Mouse (Mus musculus) MEL (cell line): ENCODE measurements at regions not wholly inside any gene's neighbourhood (a gene's known extent, or its start where the extent isn't known, plus 50 kb on each side); places are given as distances from the start of the nearest gene placed in this dataset.

Source experiments
- DNase-seq: peaks from one replicate; pipeline ENCODE4 v3.0.0; 2011; ENCODE audit warnings: low read depth, low spot score
- H3K27ac ChIP-seq: 2 replicates; pipeline ENCODE4 v1.5.1; 2012; ENCODE audit warnings: low read depth, mild to moderate bottlenecking, control low read depth, low read length, moderate library complexity; ENCODE audit not compliant: control insufficient read depth
- H3K27me3 ChIP-seq, 2 experiments: fragments of 150-350 bp in 1 of 2; sonication (generic) in 1 of 2; 2 replicates each; pipeline ENCODE4 v1.6.1; 2012; ENCODE audit warnings: low read length in 2 of 2, mild to moderate bottlenecking in 2 of 2, improper control_type of control experiment in 1 of 2, moderate library complexity in 1 of 2; ENCODE audit not compliant: insufficient read depth in 2 of 2, control insufficient read depth in 1 of 2
- H3K36me3 ChIP-seq, 2 experiments: 2 replicates each; pipeline ENCODE4 v1.6.1; 2012 to 2014; ENCODE audit warnings: low read length in 2 of 2, improper control_type of control experiment in 1 of 2, inconsistent platforms in 1 of 2, mild to moderate bottlenecking in 1 of 2; ENCODE audit not compliant: insufficient read depth in 2 of 2, control insufficient read depth in 1 of 2
- H3K4me1 ChIP-seq, 2 experiments: fragments of 150-350 bp in 1 of 2; sonication (generic) in 1 of 2; 2 replicates each; pipeline ENCODE4 v1.6.1; 2012; ENCODE audit warnings: low read length in 2 of 2, improper control_type of control experiment in 1 of 2, mild to moderate bottlenecking in 1 of 2; ENCODE audit not compliant: insufficient read depth in 2 of 2, control insufficient read depth in 1 of 2
- H3K4me3 ChIP-seq, 2 experiments: fragments of 150-350 bp in 1 of 2; sonication (generic) in 1 of 2; 2 replicates each; pipeline ENCODE4 v1.5.1; 2012; ENCODE audit warnings: low read depth in 2 of 2, low read length in 2 of 2, mild to moderate bottlenecking in 2 of 2, moderate library complexity in 2 of 2, control low read depth in 1 of 2, improper control_type of control experiment in 1 of 2; ENCODE audit not compliant: control insufficient read depth in 1 of 2, insufficient read depth in 1 of 2
- H3K79me2 ChIP-seq: 2 replicates; pipeline ENCODE4 v1.6.1; 2012; ENCODE audit warnings: mild to moderate bottlenecking, low read length, moderate library complexity; ENCODE audit not compliant: control insufficient read depth, poor library complexity, insufficient read depth
- H3K9ac ChIP-seq: 2 replicates; pipeline ENCODE4 v1.6.1; 2012; ENCODE audit warnings: low read depth, mild to moderate bottlenecking, control low read depth, low read length, moderate library complexity; ENCODE audit not compliant: control insufficient read depth, poor library complexity, severe bottlenecking
- H3K9me3 ChIP-seq: fragments of 150-350 bp; sonication (generic); replicated peaks from 2 replicates; pipeline ENCODE4 v1.6.1; 2012; ENCODE audit warnings: mild to moderate bottlenecking, low read length, improper control_type of control experiment, moderate library complexity; ENCODE audit not compliant: insufficient read depth
- BHLHE40 ChIP-seq: IDR thresholded peaks from 2 replicates; pipeline ENCODE4 v1.6.1; 2012; ENCODE audit warnings: low read depth, mild to moderate bottlenecking, inconsistent platforms, low read length, improper control_type of control experiment, borderline replicate concordance
- CHD2 ChIP-seq: IDR thresholded peaks from 2 replicates; pipeline ENCODE4 v1.6.1; 2011; ENCODE audit warnings: low read length, improper control_type of control experiment
- GATA1 ChIP-seq: IDR thresholded peaks from 2 replicates; pipeline ENCODE4 v1.6.1; 2011; ENCODE audit warnings: low read depth, low read length, improper control_type of control experiment
- JUND ChIP-seq: IDR thresholded peaks from 2 replicates; pipeline ENCODE4 v1.6.1; 2011; ENCODE audit warnings: low read depth, mild to moderate bottlenecking, improper control_type of control experiment, low read length
- MEF2A ChIP-seq: IDR thresholded peaks from 2 replicates; pipeline ENCODE4 v1.6.1; 2014; ENCODE audit warnings: low read depth, mild to moderate bottlenecking, inconsistent platforms, low read length, improper control_type of control experiment; ENCODE audit not compliant: poor library complexity, insufficient replicate concordance, severe bottlenecking; ENCODE audit errors: extremely low read depth
- MXI1 ChIP-seq: IDR thresholded peaks from 2 replicates; pipeline ENCODE4 v1.6.1; 2011; ENCODE audit warnings: mild to moderate bottlenecking, low read depth, low read length, improper control_type of control experiment
- NELFE ChIP-seq: IDR thresholded peaks from 2 replicates; pipeline ENCODE4 v1.6.1; 2011; ENCODE audit warnings: low read depth, low read length, improper control_type of control experiment
- POLR2A ChIP-seq, 2 experiments: IDR thresholded peaks; 2 replicates each; pipeline ENCODE4 v1.6.1; 2011 to 2012; ENCODE audit warnings: low read length in 2 of 2, mild to moderate bottlenecking in 2 of 2, control low read depth in 1 of 2, improper control_type of control experiment in 1 of 2, low read depth in 1 of 2, moderate library complexity in 1 of 2; ENCODE audit not compliant: control insufficient read depth in 1 of 2, insufficient read depth in 1 of 2, poor library complexity in 1 of 2
- POLR2AphosphoS2 ChIP-seq: IDR thresholded peaks from 2 replicates; pipeline ENCODE4 v1.6.1; 2011; ENCODE audit warnings: low read length, improper control_type of control experiment
- RAD21 ChIP-seq: IDR thresholded peaks from 2 replicates; pipeline ENCODE4 v1.6.1; 2011; ENCODE audit warnings: mild to moderate bottlenecking, low read depth, low read length, improper control_type of control experiment
- SMC3 ChIP-seq: IDR thresholded peaks from 2 replicates; pipeline ENCODE4 v1.6.1; 2011; ENCODE audit warnings: low read depth, low read length, improper control_type of control experiment
- TAL1 ChIP-seq: IDR thresholded peaks from 2 replicates; pipeline ENCODE4 v1.6.1; 2012; ENCODE audit warnings: mild to moderate bottlenecking, inconsistent platforms, low read length, moderate library complexity, mixed read lengths
- TBP ChIP-seq: IDR thresholded peaks from 2 replicates; pipeline ENCODE4 v1.8.0; 2011; ENCODE audit warnings: low read depth, low read length, improper control_type of control experiment
- TCF12 ChIP-seq: IDR thresholded peaks from 2 replicates; pipeline ENCODE4 v1.6.1; 2014; ENCODE audit warnings: low read depth, mild to moderate bottlenecking, inconsistent platforms, low read length, improper control_type of control experiment, moderate library complexity
- UBTF ChIP-seq: IDR thresholded peaks from 2 replicates; pipeline ENCODE4 v1.6.1; 2012; ENCODE audit warnings: low read depth, mild to moderate bottlenecking, inconsistent platforms, low read length, improper control_type of control experiment, moderate library complexity, borderline replicate concordance; ENCODE audit not compliant: insufficient read depth
- USF1 ChIP-seq: IDR thresholded peaks from 2 replicates; pipeline ENCODE4 v1.6.1; 2014; ENCODE audit warnings: low read depth, mild to moderate bottlenecking, inconsistent platforms, low read length, improper control_type of control experiment, moderate library complexity
- ZC3H11A ChIP-seq: IDR thresholded peaks from 2 replicates; pipeline ENCODE4 v1.6.1; 2012; ENCODE audit warnings: low read depth, mild to moderate bottlenecking, inconsistent platforms, low read length, improper control_type of control experiment
- ZKSCAN1 ChIP-seq: IDR thresholded peaks from 2 replicates; pipeline ENCODE4 v1.6.1; 2012; ENCODE audit warnings: low read depth, mild to moderate bottlenecking, inconsistent platforms, low read length, improper control_type of control experiment, moderate library complexity

GRCm38 (mm10) chr2:118031662-118032061 is 80.0 kb upstream of the Thbs1 start:
- Histone ChIP-seq H3K9me3 (no peaks in the 10 kb centered on the region), H3K9ac (no peak overlapping the region), H3K36me3 (no peaks in the 10 kb centered on the region), H3K4me1 (no peaks in the 10 kb centered on the region), H3K27me3 (no peaks in the 10 kb centered on the region), H3K4me3 (no peak overlapping the region), H3K27ac (no peak overlapping the region), H3K79me2 (no peaks in the 10 kb centered on the region)
- TF ChIP-seq GATA1 (no peak), NELFE (no peak), POLR2A (IDR thresholded peaks at IDR 0.05; ENCODE audit: control insufficient read depth in 1 of 2, insufficient read depth in 1 of 2, low read depth in 1 of 2, low read length in 2 of 2, poor library complexity in 1 of 2) (no peak), TBP (no peak), USF1 (no peak), UBTF (no peak), MXI1 (no peak), RAD21 (no peak), ZKSCAN1 (no peak), SMC3 (no peak)
- DNase-seq, result no peak

GRCm38 (mm10) chr2:118033377-118033776 is 78.3 kb upstream of the Thbs1 start:
- DNase-seq, result no peak
- no peaks in the 10 kb centered on the region for H3K4me1 ChIP-seq
- no peaks in the 10 kb centered on the region for H3K9me3 ChIP-seq
- H3K27ac ChIP-seq, result no peak overlapping the region
- H3K36me3 ChIP-seq, result no peaks in the 10 kb centered on the region
- H3K9ac ChIP-seq, result no peak overlapping the region
- H3K27me3 ChIP-seq, result no peaks in the 10 kb centered on the region
- H3K4me3 ChIP-seq, result no peak overlapping the region
- H3K79me2 ChIP-seq, result no peaks in the 10 kb centered on the region
- TF ChIP-seq JUND (no peak), CHD2 (no peak), POLR2AphosphoS2 (no peak), ZC3H11A (no peak), TCF12 (no peak), MEF2A (no peak), MXI1 (no peak), TAL1 (no peak), BHLHE40 (no peak)
- TF ChIP-seq, all 39 proteins: peak for 0
